Mouse (Mus musculus) MEL (cell line): Measurements from ENCODE around the gene Dop1a. TPM values are rescaled to one million over a fixed set of nuclear protein-coding genes. Genes with fewer than 3 reads are reported as not detected.

ENCODE experiments used
- DNase-seq: peaks from one replicate; pipeline ENCODE4 v3.0.0; 2011; ENCODE audit warnings: low read depth, low spot score
- H3K27ac ChIP-seq: 2 replicates; pipeline ENCODE4 v1.5.1; 2012; ENCODE audit warnings: low read depth, mild to moderate bottlenecking, control low read depth, low read length, moderate library complexity; ENCODE audit not compliant: control insufficient read depth
- H3K27me3 ChIP-seq, 2 experiments: fragments of 150-350 bp in 1 of 2; sonication (generic) in 1 of 2; 2 replicates each; pipeline ENCODE4 v1.6.1; 2012; ENCODE audit warnings: low read length in 2 of 2, mild to moderate bottlenecking in 2 of 2, improper control_type of control experiment in 1 of 2, moderate library complexity in 1 of 2; ENCODE audit not compliant: insufficient read depth in 2 of 2, control insufficient read depth in 1 of 2
- H3K36me3 ChIP-seq, 2 experiments: 2 replicates each; pipeline ENCODE4 v1.6.1; 2012 to 2014; ENCODE audit warnings: low read length in 2 of 2, improper control_type of control experiment in 1 of 2, inconsistent platforms in 1 of 2, mild to moderate bottlenecking in 1 of 2; ENCODE audit not compliant: insufficient read depth in 2 of 2, control insufficient read depth in 1 of 2
- H3K4me1 ChIP-seq, 2 experiments: fragments of 150-350 bp in 1 of 2; sonication (generic) in 1 of 2; 2 replicates each; pipeline ENCODE4 v1.6.1; 2012; ENCODE audit warnings: low read length in 2 of 2, improper control_type of control experiment in 1 of 2, mild to moderate bottlenecking in 1 of 2; ENCODE audit not compliant: insufficient read depth in 2 of 2, control insufficient read depth in 1 of 2
- H3K4me3 ChIP-seq, 2 experiments: fragments of 150-350 bp in 1 of 2; sonication (generic) in 1 of 2; 2 replicates each; pipeline ENCODE4 v1.5.1; 2012; ENCODE audit warnings: low read depth in 2 of 2, low read length in 2 of 2, mild to moderate bottlenecking in 2 of 2, moderate library complexity in 2 of 2, control low read depth in 1 of 2, improper control_type of control experiment in 1 of 2; ENCODE audit not compliant: control insufficient read depth in 1 of 2, insufficient read depth in 1 of 2
- H3K79me2 ChIP-seq: 2 replicates; pipeline ENCODE4 v1.6.1; 2012; ENCODE audit warnings: mild to moderate bottlenecking, low read length, moderate library complexity; ENCODE audit not compliant: control insufficient read depth, poor library complexity, insufficient read depth
- H3K9ac ChIP-seq: 2 replicates; pipeline ENCODE4 v1.6.1; 2012; ENCODE audit warnings: low read depth, mild to moderate bottlenecking, control low read depth, low read length, moderate library complexity; ENCODE audit not compliant: control insufficient read depth, poor library complexity, severe bottlenecking
- H3K9me3 ChIP-seq: fragments of 150-350 bp; sonication (generic); replicated peaks from 2 replicates; pipeline ENCODE4 v1.6.1; 2012; ENCODE audit warnings: mild to moderate bottlenecking, low read length, improper control_type of control experiment, moderate library complexity; ENCODE audit not compliant: insufficient read depth
- BHLHE40 ChIP-seq: IDR thresholded peaks from 2 replicates; pipeline ENCODE4 v1.6.1; 2012; ENCODE audit warnings: low read depth, mild to moderate bottlenecking, inconsistent platforms, low read length, improper control_type of control experiment, borderline replicate concordance
- CHD1 ChIP-seq: IDR thresholded peaks from 2 replicates; pipeline ENCODE4 v1.6.1; 2012; ENCODE audit warnings: low read depth, mild to moderate bottlenecking, inconsistent platforms, low read length, improper control_type of control experiment
- CHD2 ChIP-seq: IDR thresholded peaks from 2 replicates; pipeline ENCODE4 v1.6.1; 2011; ENCODE audit warnings: low read length, improper control_type of control experiment
- E2F4 ChIP-seq: IDR thresholded peaks from 2 replicates; pipeline ENCODE4 v1.6.1; 2011; ENCODE audit warnings: low read depth, low read length, improper control_type of control experiment, borderline replicate concordance
- ELF1 ChIP-seq: IDR thresholded peaks from 2 replicates; pipeline ENCODE4 v1.6.1; 2014; ENCODE audit warnings: low read depth, mild to moderate bottlenecking, inconsistent platforms, low read length, improper control_type of control experiment, moderate library complexity
- ETS1 ChIP-seq: IDR thresholded peaks from 2 replicates; pipeline ENCODE4 v1.6.1; 2012; ENCODE audit warnings: low read depth, mild to moderate bottlenecking, inconsistent platforms, low read length, improper control_type of control experiment, moderate library complexity
- GATA1 ChIP-seq: IDR thresholded peaks from 2 replicates; pipeline ENCODE4 v1.6.1; 2011; ENCODE audit warnings: low read depth, low read length, improper control_type of control experiment
- HCFC1 ChIP-seq: IDR thresholded peaks from 2 replicates; pipeline ENCODE4 v1.6.1; 2012; ENCODE audit warnings: low read depth, mild to moderate bottlenecking, inconsistent platforms, low read length, improper control_type of control experiment, moderate library complexity
- JUND ChIP-seq: IDR thresholded peaks from 2 replicates; pipeline ENCODE4 v1.6.1; 2011; ENCODE audit warnings: low read depth, mild to moderate bottlenecking, improper control_type of control experiment, low read length
- KAT2A ChIP-seq: conservative IDR thresholded peaks from 2 replicates; pipeline ENCODE4 v1.6.1; 2012; ENCODE audit warnings: low read depth, low read length, improper control_type of control experiment, inconsistent platforms
- MAFK ChIP-seq: IDR thresholded peaks from 2 replicates; pipeline ENCODE4 v1.6.1; 2011; ENCODE audit warnings: low read depth, mild to moderate bottlenecking, low read length, improper control_type of control experiment, borderline replicate concordance
- MAX ChIP-seq: IDR thresholded peaks from 2 replicates; pipeline ENCODE4 v1.6.1; 2011; ENCODE audit warnings: low read length, improper control_type of control experiment
- MAZ ChIP-seq: IDR thresholded peaks from 2 replicates; pipeline ENCODE4 v1.6.1; 2012; ENCODE audit warnings: low read depth, mild to moderate bottlenecking, inconsistent platforms, low read length, improper control_type of control experiment
- MYC ChIP-seq: IDR thresholded peaks from 2 replicates; pipeline ENCODE4 v1.6.1; 2011; ENCODE audit warnings: low read depth, mild to moderate bottlenecking, low read length, improper control_type of control experiment, moderate library complexity
- NELFE ChIP-seq: IDR thresholded peaks from 2 replicates; pipeline ENCODE4 v1.6.1; 2011; ENCODE audit warnings: low read depth, low read length, improper control_type of control experiment
- NRF1 ChIP-seq: IDR thresholded peaks from 2 replicates; pipeline ENCODE4 v1.6.1; 2014; ENCODE audit warnings: low read depth, mild to moderate bottlenecking, inconsistent platforms, low read length, improper control_type of control experiment, moderate library complexity; ENCODE audit not compliant: poor library complexity, insufficient read depth, severe bottlenecking
- POLR2A ChIP-seq, 2 experiments: IDR thresholded peaks; 2 replicates each; pipeline ENCODE4 v1.6.1; 2011 to 2012; ENCODE audit warnings: low read length in 2 of 2, mild to moderate bottlenecking in 2 of 2, control low read depth in 1 of 2, improper control_type of control experiment in 1 of 2, low read depth in 1 of 2, moderate library complexity in 1 of 2; ENCODE audit not compliant: control insufficient read depth in 1 of 2, insufficient read depth in 1 of 2, poor library complexity in 1 of 2
- POLR2AphosphoS5 ChIP-seq: IDR thresholded peaks from 2 replicates; pipeline ENCODE4 v1.6.1; 2012; ENCODE audit warnings: low read depth, borderline replicate concordance, mild to moderate bottlenecking, inconsistent platforms, low read length, moderate library complexity, mixed read lengths
- RAD21 ChIP-seq: IDR thresholded peaks from 2 replicates; pipeline ENCODE4 v1.6.1; 2011; ENCODE audit warnings: mild to moderate bottlenecking, low read depth, low read length, improper control_type of control experiment
- RCOR1 ChIP-seq: IDR thresholded peaks from 2 replicates; pipeline ENCODE4 v1.6.1; 2012; ENCODE audit warnings: low read depth, mild to moderate bottlenecking, inconsistent platforms, low read length, improper control_type of control experiment
- SIN3A ChIP-seq: IDR thresholded peaks from 2 replicates; pipeline ENCODE4 v1.6.1; 2012; ENCODE audit warnings: low read length, improper control_type of control experiment, inconsistent platforms
- TAL1 ChIP-seq: IDR thresholded peaks from 2 replicates; pipeline ENCODE4 v1.6.1; 2012; ENCODE audit warnings: mild to moderate bottlenecking, inconsistent platforms, low read length, moderate library complexity, mixed read lengths
- TCF12 ChIP-seq: IDR thresholded peaks from 2 replicates; pipeline ENCODE4 v1.6.1; 2014; ENCODE audit warnings: low read depth, mild to moderate bottlenecking, inconsistent platforms, low read length, improper control_type of control experiment, moderate library complexity
- UBTF ChIP-seq: IDR thresholded peaks from 2 replicates; pipeline ENCODE4 v1.6.1; 2012; ENCODE audit warnings: low read depth, mild to moderate bottlenecking, inconsistent platforms, low read length, improper control_type of control experiment, moderate library complexity, borderline replicate concordance; ENCODE audit not compliant: insufficient read depth
- USF1 ChIP-seq: IDR thresholded peaks from 2 replicates; pipeline ENCODE4 v1.6.1; 2014; ENCODE audit warnings: low read depth, mild to moderate bottlenecking, inconsistent platforms, low read length, improper control_type of control experiment, moderate library complexity
- USF2 ChIP-seq, 2 experiments: IDR thresholded peaks; 2 replicates each; pipeline ENCODE4 v1.6.1; 2011 to 2012; ENCODE audit warnings: improper control_type of control experiment in 2 of 2, low read length in 2 of 2, borderline replicate concordance in 1 of 2, inconsistent platforms in 1 of 2, low read depth in 1 of 2, mild to moderate bottlenecking in 1 of 2; ENCODE audit not compliant: insufficient read depth in 1 of 2
- ZMIZ1 ChIP-seq: IDR thresholded peaks from 2 replicates; pipeline ENCODE4 v1.6.1; 2012; ENCODE audit warnings: low read depth, mild to moderate bottlenecking, inconsistent platforms, low read length, improper control_type of control experiment, moderate library complexity
- ZNF384 ChIP-seq: IDR thresholded peaks from 2 replicates; pipeline ENCODE4 v1.6.1; 2012; ENCODE audit warnings: low read depth, mild to moderate bottlenecking, inconsistent platforms, low read length, improper control_type of control experiment
- polyA plus RNA-seq, 2 experiments: library from polyadenylated mRNA; stranded (reverse) in 1 of 2; unstranded in 1 of 2; fragments of >175 nt in 1 of 2; fragments of >200 nt in 1 of 2; gene quantifications; 2 replicates each; pipeline versions ENCODE4 v1.2.1 to v1.2.4; 2012; ENCODE audit warnings: low replicate concordance in 2 of 2, low read depth in 1 of 2; ENCODE audit not compliant: insufficient read length in 2 of 2, insufficient read depth in 1 of 2, missing spikeins in 1 of 2
- total RNA-seq: library from RNA; depleted of rRNA; stranded (reverse); fragments of 300-350 nt; gene quantifications from 2 replicates; pipeline ENCODE4 v1.2.3, GENCODE M21; 2012

The Dop1a gene
- total and polyA plus RNA-seq, 3 experiments, result 15.0 to 16.8 TPM; not detected in 1

DNA sequence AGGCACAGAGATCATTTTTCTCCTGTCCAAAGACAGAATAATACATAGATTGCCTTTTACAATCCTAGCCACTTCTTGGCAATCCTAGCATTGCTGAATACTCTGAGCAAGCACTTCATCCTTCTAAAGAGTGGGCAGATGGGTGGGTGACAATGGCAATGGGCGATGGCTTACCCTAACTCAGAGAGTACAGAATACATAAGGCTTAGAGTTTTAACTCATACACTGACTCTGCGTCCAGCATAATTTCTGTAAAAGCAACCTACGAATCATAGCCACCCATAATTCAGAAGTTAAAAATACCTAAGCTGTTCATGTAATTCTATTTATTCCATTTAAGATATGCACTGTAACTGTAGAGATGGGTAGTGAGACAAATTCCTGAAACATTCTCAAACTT lies 31.4 kb upstream of the Dop1a start:
- Histone ChIP-seq H3K27me3 (no peaks in the 10 kb centered on the region), H3K36me3 (no peaks in the 10 kb centered on the region), H3K4me3 (no peak overlapping the region), H3K9me3 (no peaks in the 10 kb centered on the region), H3K4me1 (no peaks in the 10 kb centered on the region), H3K79me2 (no peaks in the 10 kb centered on the region), H3K9ac (no peak overlapping the region), H3K27ac (no peak overlapping the region)
- no peak for DNase-seq
- no peak for TF ChIP-seq TAL1
- TF ChIP-seq ZNF384, result no peak
- no peak for TF ChIP-seq NRF1
- TF ChIP-seq MAZ, result no peak
- no peak for TF ChIP-seq CHD1
- TF ChIP-seq HCFC1, result no peak
- TF ChIP-seq ELF1, result no peak
- no peak for TF ChIP-seq USF1
- TF ChIP-seq ZMIZ1, result no peak
- TF ChIP-seq POLR2A (IDR thresholded peaks at IDR 0.05; ENCODE audit: control insufficient read depth in 1 of 2, insufficient read depth in 1 of 2, low read depth in 1 of 2, low read length in 2 of 2, poor library complexity in 1 of 2), result no peak
- no peak for TF ChIP-seq MYC
- no peak for TF ChIP-seq BHLHE40
- no peak for TF ChIP-seq TCF12
- TF ChIP-seq MAFK, result no peak
- TF ChIP-seq SIN3A, result no peak
- no peak for TF ChIP-seq UBTF
- TF ChIP-seq JUND, result no peak
- no peak for TF ChIP-seq RAD21
- TF ChIP-seq USF2 (IDR thresholded peaks at IDR 0.05; ENCODE audit: borderline replicate concordance in 1 of 2, insufficient read depth in 1 of 2, low read depth in 1 of 2, low read length in 2 of 2), result no peak

- Histone ChIP-seq H3K4me3 (no peak overlapping the region), H3K9me3 (no peaks in the 10 kb centered on the region), H3K27ac (no peak overlapping the region), H3K36me3 (no peaks in the 10 kb centered on the region), H3K9ac (no peak overlapping the region), H3K4me1 (no peaks in the 10 kb centered on the region), H3K79me2 (no peaks in the 10 kb centered on the region), H3K27me3 (no peaks in the 10 kb centered on the region)
- no peak for TF ChIP-seq GATA1
- no peak for TF ChIP-seq RCOR1
- no peak for TF ChIP-seq POLR2AphosphoS5
- no peak for TF ChIP-seq MAFK
- TF ChIP-seq MAX, result no peak
- TF ChIP-seq E2F4, result no peak
- TF ChIP-seq ETS1, result no peak
- TF ChIP-seq USF2 (IDR thresholded peaks at IDR 0.05; ENCODE audit: borderline replicate concordance in 1 of 2, insufficient read depth in 1 of 2, low read depth in 1 of 2, low read length in 2 of 2), result no peak
- TF ChIP-seq MYC, result no peak
- no peak for TF ChIP-seq KAT2A
- no peak for TF ChIP-seq HCFC1
- TF ChIP-seq CHD2, result no peak
- TF ChIP-seq UBTF, result no peak
- no peak for TF ChIP-seq NELFE
- DNase-seq, result no peak
Measured at GRCm38 (mm10) chr9:86436608-86437007, 30.3 kb upstream of the Dop1a start.
